Mouse (Mus musculus) thymus, adult 2 months (tissue): ENCODE results near the gene Rundc3a.

ENCODE experiments used
- CTCF ChIP-seq: fragments of 200-500 bp; IDR thresholded peaks from 2 replicates; pipeline ENCODE4 v1.5.1; 2012; ENCODE audit warnings: mild to moderate bottlenecking, control low read depth, low read length, moderate library complexity, borderline replicate concordance; ENCODE audit not compliant: control insufficient read depth, poor library complexity, insufficient read depth; ENCODE audit errors: extremely low read depth
- POLR2A ChIP-seq: fragments of 200-500 bp; IDR thresholded peaks from 2 replicates; pipeline ENCODE4 v1.6.1; 2012; ENCODE audit warnings: mild to moderate bottlenecking, low read length, control low read depth, moderate library complexity; ENCODE audit not compliant: control insufficient read depth, poor library complexity, insufficient read depth; ENCODE audit errors: extremely low read depth

GRCm38 (mm10) chr11:102348101-102348585 lies 45.1 kb upstream of the Rundc3a start:
- TF ChIP-seq CTCF (no peak), POLR2A (no peak)
